Mouse (Mus musculus): ENCODE measurements around the gene Slc6a6. TPM values are rescaled to one million over a fixed set of nuclear protein-coding genes. Genes with fewer than 3 reads are reported as not detected.

The Slc6a6 gene
- polyA plus RNA-seq, 1 experiment from 2014 or later: 36.1 TPM

GRCm38 (mm10) chr6:91728939-91729619, 45.2 kb downstream of the Slc6a6 start:
- no peak for DNase-seq (ENCODE audit: low spot score)
- H3K27me3 ChIP-seq (ENCODE audit: control insufficient read depth, insufficient read depth, low read length): no peaks in the 10 kb centered on the region
- no peak overlapping the region for H3K4me3 ChIP-seq (ENCODE audit: low read depth, low read length)
- H3K9me3 ChIP-seq (ENCODE audit: control insufficient read depth, low read length): no peaks in the 10 kb centered on the region
- H3K4me1 ChIP-seq (ENCODE audit: control insufficient read depth, insufficient read depth, low read length): peaks cover 17% of the 10 kb centered on the region
- no peak for ATAC-seq (ENCODE audit: insufficient number of reproducible peaks, low FRiP score, low TSS enrichment, low read depth)
- no peak overlapping the region for H3K9ac ChIP-seq (ENCODE audit: low read length)
- peaks cover 6% of the 10 kb centered on the region for H3K36me3 ChIP-seq (ENCODE audit: control insufficient read depth, insufficient read depth, low read length)
- no peak overlapping the region for H3K4me2 ChIP-seq (ENCODE audit: low read depth, severe bottlenecking)
- peak overlapping the region; percentile 60 for H3K27ac ChIP-seq (replicated peaks; ENCODE audit: low read depth, low read length)
- 45% methylated on average over 6 of the region's 6 CpGs for WGBS

DNA sequence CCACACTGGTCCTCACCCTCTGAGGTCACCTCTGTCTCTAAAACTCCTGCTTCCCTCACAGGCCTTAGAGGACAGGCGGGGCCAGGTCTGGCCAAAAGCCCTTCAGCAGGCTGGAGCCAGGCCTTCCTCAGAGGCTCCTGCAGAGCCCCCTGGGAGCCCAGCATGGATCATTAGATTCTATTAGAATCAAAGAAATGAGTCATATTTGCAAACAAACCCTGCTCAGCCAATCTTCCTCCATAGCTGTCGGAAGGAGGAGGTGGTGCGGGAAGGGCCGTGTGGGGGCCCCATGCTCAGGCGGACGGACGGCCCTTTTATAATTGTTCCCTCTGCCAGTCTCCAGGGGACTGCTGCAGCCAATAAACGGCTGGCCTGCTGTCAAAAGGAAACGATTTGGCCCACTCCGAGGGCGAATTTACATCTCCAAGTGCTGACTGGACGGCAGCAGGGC, 45.8 kb downstream of the Slc6a6 start:
- H3K4me3 ChIP-seq (ENCODE audit: low read depth, low read length): no peak overlapping the region
- H3K9ac ChIP-seq (ENCODE audit: low read length): no peak overlapping the region; the same call in 1 of the 2 replicates
- no peak overlapping the region; the same call in 1 of the 2 replicates for H3K4me2 ChIP-seq (ENCODE audit: low read depth, severe bottlenecking)
- no peaks in the 10 kb centered on the region for H3K27me3 ChIP-seq (ENCODE audit: control insufficient read depth, insufficient read depth, low read length)
- H3K9me3 ChIP-seq (ENCODE audit: control insufficient read depth, low read length): no peaks in the 10 kb centered on the region
- peaks cover 5% of the 10 kb centered on the region; the same call in 1 of the 2 replicates for H3K36me3 ChIP-seq (ENCODE audit: control insufficient read depth, insufficient read depth, low read length)
- peaks cover 17% of the 10 kb centered on the region for H3K4me1 ChIP-seq (ENCODE audit: control insufficient read depth, insufficient read depth, low read length)
- no peak for ATAC-seq (ENCODE audit: insufficient number of reproducible peaks, low FRiP score, low TSS enrichment, low read depth)
- DNase-seq (ENCODE audit: low spot score): peak; percentile 61
- 17% methylated on average over 12 of the region's 12 CpGs for WGBS
- peak overlapping the region; percentile 60 for H3K27ac ChIP-seq (replicated peaks; ENCODE audit: low read depth, low read length)

GRCm38 (mm10) chr6:91732138-91732537, 48.3 kb downstream of the Slc6a6 start:
- no peak overlapping the region for H3K4me3 ChIP-seq (ENCODE audit: low read depth, low read length)
- H3K4me1 ChIP-seq (ENCODE audit: control insufficient read depth, insufficient read depth, low read length): peaks cover 17% of the 10 kb centered on the region
- H3K27ac ChIP-seq (replicated peaks; ENCODE audit: low read depth, low read length): no peak overlapping the region
- H3K9me3 ChIP-seq (ENCODE audit: control insufficient read depth, low read length): no peaks in the 10 kb centered on the region
- 92% methylated on average over 11 of the region's 11 CpGs for WGBS
- no peaks in the 10 kb centered on the region for H3K27me3 ChIP-seq (ENCODE audit: control insufficient read depth, insufficient read depth, low read length)
- DNase-seq (ENCODE audit: low spot score) (no peak), ATAC-seq (ENCODE audit: insufficient number of reproducible peaks, low FRiP score, low TSS enrichment, low read depth) (no peak)
- H3K9ac ChIP-seq (ENCODE audit: low read length): no peak overlapping the region
- H3K36me3 ChIP-seq (ENCODE audit: control insufficient read depth, insufficient read depth, low read length): peaks cover 8% of the 10 kb centered on the region; the same call in 1 of the 2 replicates
- no peak overlapping the region for H3K4me2 ChIP-seq (ENCODE audit: low read depth, severe bottlenecking)

DNA sequence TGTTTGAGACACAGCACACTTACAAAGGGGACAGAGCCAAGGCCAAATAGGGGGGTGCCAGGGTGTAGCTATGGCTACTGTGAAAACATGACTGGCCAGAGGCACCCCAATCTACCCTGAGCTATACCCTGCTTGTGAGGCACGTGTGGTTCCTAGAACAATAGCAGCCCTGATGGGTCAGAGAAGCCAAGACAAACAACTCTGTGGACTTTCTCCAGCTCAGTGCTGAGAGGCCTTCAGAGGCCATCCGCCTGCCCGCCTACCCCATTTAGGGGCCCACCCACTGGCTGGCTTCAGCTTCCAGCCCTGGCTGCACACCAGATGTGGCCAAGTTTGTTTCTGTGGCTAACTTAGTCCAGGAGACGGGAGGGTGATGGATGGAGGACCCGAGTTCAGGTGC, 52.6 kb downstream of the Slc6a6 start:
- Histone ChIP-seq H3K36me3 (ENCODE audit: control insufficient read depth, insufficient read depth, low read length) (peaks cover 17% of the 10 kb centered on the region; the same call in 1 of the 2 replicates), H3K4me1 (ENCODE audit: control insufficient read depth, insufficient read depth, low read length) (no peaks in the 10 kb centered on the region), H3K27me3 (ENCODE audit: control insufficient read depth, insufficient read depth, low read length) (no peaks in the 10 kb centered on the region), H3K4me3 (ENCODE audit: low read depth, low read length) (no peak overlapping the region), H3K9ac (ENCODE audit: low read length) (peak overlapping the region; percentile 22; the same call in 1 of the 2 replicates), H3K9me3 (ENCODE audit: control insufficient read depth, low read length) (no peaks in the 10 kb centered on the region), H3K27ac (replicated peaks; ENCODE audit: low read depth, low read length) (no peak overlapping the region), H3K4me2 (ENCODE audit: low read depth, severe bottlenecking) (no peak overlapping the region)
- no peak for ATAC-seq (ENCODE audit: insufficient number of reproducible peaks, low FRiP score, low TSS enrichment, low read depth)
- no peak for DNase-seq (ENCODE audit: low spot score)
- WGBS: 62% methylated on average over 5 of the region's 5 CpGs

DNA sequence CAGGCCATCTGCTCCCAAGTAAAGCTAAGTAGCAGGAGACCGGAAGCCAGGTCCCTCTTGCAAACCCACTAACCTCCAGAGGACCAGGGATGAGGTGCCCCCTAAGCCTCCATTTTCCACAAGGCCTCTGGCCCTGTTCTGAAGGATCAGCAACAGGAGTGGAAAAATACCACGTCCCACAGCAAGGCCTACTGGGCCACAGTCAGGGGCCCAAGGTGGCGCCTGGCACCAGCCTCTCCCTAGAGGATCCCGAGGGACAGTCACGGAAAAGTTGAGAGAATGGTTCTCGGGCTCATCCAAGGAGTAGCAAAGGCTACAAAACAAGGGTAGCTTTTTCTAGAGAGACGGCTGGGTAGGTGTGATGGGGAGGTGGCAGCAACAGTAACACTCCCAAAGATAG, 53.6 kb downstream of the Slc6a6 start:
- WGBS: 88% methylated on average over 7 of the region's 7 CpGs
- Histone ChIP-seq H3K9ac (ENCODE audit: low read length) (no peak overlapping the region), H3K4me3 (ENCODE audit: low read depth, low read length) (no peak overlapping the region), H3K9me3 (ENCODE audit: control insufficient read depth, low read length) (no peaks in the 10 kb centered on the region), H3K4me1 (ENCODE audit: control insufficient read depth, insufficient read depth, low read length) (no peaks in the 10 kb centered on the region), H3K27ac (replicated peaks; ENCODE audit: low read depth, low read length) (no peak overlapping the region), H3K36me3 (ENCODE audit: control insufficient read depth, insufficient read depth, low read length) (peaks cover 17% of the 10 kb centered on the region; the same call in 1 of the 2 replicates), H3K27me3 (ENCODE audit: control insufficient read depth, insufficient read depth, low read length) (no peaks in the 10 kb centered on the region), H3K4me2 (ENCODE audit: low read depth, severe bottlenecking) (no peak overlapping the region)
- no peak for ATAC-seq (ENCODE audit: insufficient number of reproducible peaks, low FRiP score, low TSS enrichment, low read depth)
- DNase-seq (ENCODE audit: low spot score): no peak

DNA sequence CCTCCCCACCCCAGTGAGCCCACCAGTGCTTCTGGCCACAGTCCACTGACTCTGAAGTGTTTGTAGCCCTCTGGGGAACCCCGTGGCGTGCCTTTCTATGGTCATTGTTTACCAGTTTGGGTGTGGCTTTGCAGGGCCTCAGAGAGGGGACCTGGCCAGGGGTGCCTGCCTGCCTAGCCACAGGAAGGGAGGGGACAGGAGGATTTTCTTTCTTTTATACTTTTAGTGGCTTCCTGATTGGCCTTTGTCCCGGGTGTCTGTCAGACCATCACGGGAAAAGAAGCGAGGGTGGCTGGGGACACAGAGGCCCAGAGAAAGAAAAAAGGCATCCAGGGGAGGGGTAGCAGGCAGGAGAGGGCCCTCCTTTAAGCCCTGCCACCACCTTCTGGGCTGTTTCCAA, 54.2 kb downstream of the Slc6a6 start:
- no peak for DNase-seq (ENCODE audit: low spot score)
- no peak overlapping the region for H3K4me3 ChIP-seq (ENCODE audit: low read depth, low read length)
- WGBS: 67% methylated on average over 5 of the region's 5 CpGs
- H3K27ac ChIP-seq (replicated peaks; ENCODE audit: low read depth, low read length): no peak overlapping the region
- no peak for ATAC-seq (ENCODE audit: insufficient number of reproducible peaks, low FRiP score, low TSS enrichment, low read depth)
- H3K9me3 ChIP-seq (ENCODE audit: control insufficient read depth, low read length): no peaks in the 10 kb centered on the region
- H3K9ac ChIP-seq (ENCODE audit: low read length): no peak overlapping the region
- no peak overlapping the region for H3K4me2 ChIP-seq (ENCODE audit: low read depth, severe bottlenecking)
- peaks cover 15% of the 10 kb centered on the region; the same call in 1 of the 2 replicates for H3K36me3 ChIP-seq (ENCODE audit: control insufficient read depth, insufficient read depth, low read length)
- H3K27me3 ChIP-seq (ENCODE audit: control insufficient read depth, insufficient read depth, low read length): no peaks in the 10 kb centered on the region
- H3K4me1 ChIP-seq (ENCODE audit: control insufficient read depth, insufficient read depth, low read length): no peaks in the 10 kb centered on the region

GRCm38 (mm10) chr6:91741046-91741445, 57.2 kb downstream of the Slc6a6 start:
- WGBS: 68% methylated on average over 11 of the region's 11 CpGs
- H3K36me3 ChIP-seq (ENCODE audit: control insufficient read depth, insufficient read depth, low read length): peaks cover 12% of the 10 kb centered on the region; the same call in 1 of the 2 replicates

GRCm38 (mm10) chr6:91742466-91742865, 58.6 kb downstream of the Slc6a6 start:
- DNase-seq (ENCODE audit: low spot score) (no peak), ATAC-seq (ENCODE audit: insufficient number of reproducible peaks, low FRiP score, low TSS enrichment, low read depth) (no peak)
- H3K9me3 ChIP-seq (ENCODE audit: control insufficient read depth, low read length): no peaks in the 10 kb centered on the region
- no peaks in the 10 kb centered on the region for H3K4me1 ChIP-seq (ENCODE audit: control insufficient read depth, insufficient read depth, low read length)
- no peak overlapping the region for H3K4me3 ChIP-seq (ENCODE audit: low read depth, low read length)
- H3K27me3 ChIP-seq (ENCODE audit: control insufficient read depth, insufficient read depth, low read length): no peaks in the 10 kb centered on the region
- H3K4me2 ChIP-seq (ENCODE audit: low read depth, severe bottlenecking): no peak overlapping the region
- peaks cover 8% of the 10 kb centered on the region; the same call in 1 of the 2 replicates for H3K36me3 ChIP-seq (ENCODE audit: control insufficient read depth, insufficient read depth, low read length)
- WGBS: 74% methylated on average over 3 of the region's 3 CpGs
- no peak overlapping the region for H3K27ac ChIP-seq (replicated peaks; ENCODE audit: low read depth, low read length)
- no peak overlapping the region for H3K9ac ChIP-seq (ENCODE audit: low read length)

More at GRCm38 (mm10) chr6:91741046-91741445, 57.2 kb downstream of the Slc6a6 start:
- Histone ChIP-seq H3K27me3 (ENCODE audit: control insufficient read depth, insufficient read depth, low read length) (no peaks in the 10 kb centered on the region), H3K4me1 (ENCODE audit: control insufficient read depth, insufficient read depth, low read length) (no peaks in the 10 kb centered on the region), H3K9ac (ENCODE audit: low read length) (no peak overlapping the region), H3K4me2 (ENCODE audit: low read depth, severe bottlenecking) (no peak overlapping the region), H3K27ac (replicated peaks; ENCODE audit: low read depth, low read length) (no peak overlapping the region), H3K4me3 (ENCODE audit: low read depth, low read length) (no peak overlapping the region), H3K9me3 (ENCODE audit: control insufficient read depth, low read length) (no peaks in the 10 kb centered on the region)
- ATAC-seq (ENCODE audit: insufficient number of reproducible peaks, low FRiP score, low TSS enrichment, low read depth) (no peak), DNase-seq (ENCODE audit: low spot score) (peak; percentile 87)
